Mouse (Mus musculus) layer of hippocampus, adult 2 months (tissue): ENCODE measurements around the gene Kcna4. TPM values are rescaled to one million over a fixed set of nuclear protein-coding genes. Genes with fewer than 3 reads are reported as not detected.

Source experiments
- DNase-seq, 2 experiments: peaks; one replicate each; pipeline ENCODE4 v3.0.0; 2022; ENCODE audit warnings: low spot score in 2 of 2
- H3K27ac ChIP-seq: fragments of 200-600 bp; 2 replicates; pipeline ENCODE4 v1.8.1; 2022
- H3K4me3 ChIP-seq: fragments of 200-600 bp; 2 replicates; pipeline ENCODE4 v1.8.1; 2022; ENCODE audit warnings: mild to moderate bottlenecking
- CTCF ChIP-seq: fragments of 200-600 bp; conservative IDR thresholded peaks from 2 replicates; pipeline ENCODE4 v1.8.1; 2022; ENCODE audit warnings: antibody characterized with exemption, mild to moderate bottlenecking, moderate library complexity
- long read RNA-seq, 2 experiments: library from polyadenylated mRNA; stranded (forward); transcript quantifications; one replicate each; pipeline ENCODE4 v2.0.0; 2021; ENCODE audit warnings: borderline mapping rate in 2 of 2
- total RNA-seq, 2 experiments: library from RNA; stranded (reverse); gene quantifications; 2 replicates each; pipeline ENCODE4 v1.2.3; 2021

Kcna4 gene
- total RNA-seq, result 10 to 100 TPM; 41.6 to 48.6 TPM
- long read RNA-seq, experiment 1, full-length matches to known transcripts, result 9 of 12 reads
- long read RNA-seq, experiment 1, partial matches to known transcripts, result 0 of 12 reads
- long read RNA-seq, experiment 1, other reads (novel, unspliced or antisense), result 3 of 12 reads
- long read RNA-seq, experiment 2, full-length matches to known transcripts, result 7 of 12 reads
- long read RNA-seq, experiment 2, partial matches to known transcripts, result 0 of 12 reads
- long read RNA-seq, experiment 2, other reads (novel, unspliced or antisense), result 5 of 12 reads

GRCm38 (mm10) chr2:107289990-107290696 lies at the start of gene Kcna4:
Gene Kcna4, plus strand, starts transcription at chr2:107290639.
- DNase-seq, result peak; percentile 67 to 75
- peak within 1 kb of the TSS; percentile 94 for H3K27ac ChIP-seq
- peak; percentile 35 for TF ChIP-seq CTCF
- peak within 1 kb of the TSS; percentile 74 for H3K4me3 ChIP-seq

GRCm38 (mm10) chr2:107258091-107258490 lies 32.3 kb upstream of the Kcna4 start:
- no peak for DNase-seq
- no peak overlapping the region for H3K4me3 ChIP-seq
- H3K27ac ChIP-seq, result no peak overlapping the region
- no peak for TF ChIP-seq CTCF

GRCm38 (mm10) chr2:107266251-107266650 lies 24.2 kb upstream of the Kcna4 start:
- no peak for TF ChIP-seq CTCF
- Histone ChIP-seq H3K4me3 (no peak overlapping the region), H3K27ac (no peak overlapping the region)
- no peak for DNase-seq

GRCm38 (mm10) chr2:107270050-107270449 lies 20.4 kb upstream of the Kcna4 start:
- no peak overlapping the region for H3K4me3 ChIP-seq
- DNase-seq, result no peak
- TF ChIP-seq CTCF, result no peak
- H3K27ac ChIP-seq, result no peak overlapping the region

GRCm38 (mm10) chr2:107290697-107291019 lies 219 bp downstream of the Kcna4 start:
- H3K4me3 ChIP-seq, result peak overlapping the region; percentile 74
- DNase-seq, result no peak
- no peak for TF ChIP-seq CTCF
- peak overlapping the region; percentile 94 for H3K27ac ChIP-seq

GRCm38 (mm10) chr2:107291142-107291541 lies 703 bp downstream of the Kcna4 start:
- DNase-seq, result peak in 1 of 2 experiments; percentile 38
- Histone ChIP-seq H3K27ac (peak overlapping the region; percentile 94), H3K4me3 (peak overlapping the region; percentile 74)
- TF ChIP-seq CTCF, result no peak; the same call in 1 of the 2 replicates

- TF ChIP-seq CTCF, result no peak
- H3K27ac ChIP-seq, result no peak overlapping the region
- no peak for DNase-seq
- H3K4me3 ChIP-seq, result no peak overlapping the region
These were observed 4.1 kb downstream of the Kcna4 start for GRCm38 (mm10) chr2:107294521-107294920.

- no peak overlapping the region for H3K4me3 ChIP-seq
- TF ChIP-seq CTCF, result no peak
- no peak for DNase-seq
- H3K27ac ChIP-seq, result no peak overlapping the region
These were observed 11.4 kb downstream of the Kcna4 start for GRCm38 (mm10) chr2:107301886-107302285.

GRCm38 (mm10) chr2:107304707-107305106 lies 14.3 kb downstream of the Kcna4 start:
- Histone ChIP-seq H3K4me3 (no peak overlapping the region), H3K27ac (peak overlapping the region; percentile 63)
- DNase-seq, result no peak
- no peak for TF ChIP-seq CTCF

- Histone ChIP-seq H3K4me3 (no peak overlapping the region), H3K27ac (peak overlapping the region; percentile 47)
- TF ChIP-seq CTCF, result no peak
- DNase-seq, result no peak
These were observed 15.6 kb downstream of the Kcna4 start for GRCm38 (mm10) chr2:107306077-107306476.

GRCm38 (mm10) chr2:107318636-107319035 lies 28.2 kb downstream of the Kcna4 start:
- Histone ChIP-seq H3K27ac (no peak overlapping the region), H3K4me3 (no peak overlapping the region)
- DNase-seq, result no peak
- no peak for TF ChIP-seq CTCF

GRCm38 (mm10) chr2:107321596-107322226 lies 31.3 kb downstream of the Kcna4 start:
- no peak for DNase-seq
- H3K4me3 ChIP-seq, result no peak overlapping the region
- no peak for TF ChIP-seq CTCF
- H3K27ac ChIP-seq, result no peak overlapping the region

GRCm38 (mm10) chr2:107324090-107324489 lies 33.7 kb downstream of the Kcna4 start:
- TF ChIP-seq CTCF, result no peak
- Histone ChIP-seq H3K4me3 (no peak overlapping the region), H3K27ac (0 out of 2 replicates have a peak overlapping the region, but pooled peaks have one; percentile 4)
- DNase-seq, result no peak
